Mouse (Mus musculus): ENCODE results near the gene Olfr1042.

DNA sequence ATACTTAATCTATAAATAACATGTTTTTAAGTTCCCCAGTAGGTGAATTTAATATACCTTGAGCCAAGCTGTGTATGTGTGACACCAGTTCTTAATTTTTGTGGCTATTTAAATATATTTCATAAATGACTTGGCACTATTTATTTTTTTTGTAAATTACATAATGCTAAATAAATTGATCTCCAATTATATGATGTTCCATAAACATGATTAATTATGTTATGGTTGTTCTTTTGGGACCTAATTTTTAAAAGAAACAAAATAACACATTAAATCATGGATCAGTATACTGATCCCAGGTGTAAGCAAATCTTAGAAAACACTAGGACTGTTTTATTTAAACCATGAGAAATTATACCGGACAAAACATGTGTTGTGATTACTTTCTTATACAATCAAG is 25.8 kb downstream of the Olfr1042 start, which contains the start of gene Olfr1039:
- TF ChIP-seq CTCF (IDR thresholded peaks at IDR 0.05; ENCODE audit: control insufficient read depth, insufficient read depth, low read length), result no peak
- no peak for TF ChIP-seq POLR2A (IDR thresholded peaks at IDR 0.05; ENCODE audit: borderline replicate concordance, control insufficient read depth, low read depth, low read length)
